Mouse (Mus musculus) heart, postnatal 0 days (tissue): Measurements from ENCODE around the gene Pik3ap1. TPM values are rescaled to one million over a fixed set of nuclear protein-coding genes. Genes with fewer than 3 reads are reported as not detected.

Experiments
- ATAC-seq: fragments of 200-750 bp; cut with Nextera tagmentation; 2 replicates; pipeline ENCODE4 v1.8.0; 2017; ENCODE audit warnings: low read depth, moderate number of reproducible peaks, moderate library complexity; ENCODE audit not compliant: insufficient read depth
- DNase-seq: peaks from one replicate; pipeline ENCODE4 v3.0.0-alpha.2; 2016; ENCODE audit warnings: low spot score
- H3K27ac ChIP-seq: fragments of 300-500 bp; sonication (generic); 2 replicates; pipeline ENCODE4 v1.5.1; 2014; ENCODE audit warnings: low read depth, mild to moderate bottlenecking
- H3K27me3 ChIP-seq: fragments of 300-500 bp; sonication (generic); 2 replicates; pipeline ENCODE4 v1.6.1; 2014; ENCODE audit warnings: low read length, mixed read lengths; ENCODE audit not compliant: control insufficient read depth, insufficient read depth
- H3K36me3 ChIP-seq: fragments of 300-500 bp; sonication (generic); replicated peaks from 2 replicates; pipeline ENCODE4 v1.6.1; 2014; ENCODE audit warnings: low read length, mixed read lengths; ENCODE audit not compliant: control insufficient read depth, insufficient read depth
- H3K4me1 ChIP-seq: fragments of 300-500 bp; sonication (generic); 2 replicates; pipeline ENCODE4 v1.6.1; 2014; ENCODE audit warnings: antibody characterized with exemption; ENCODE audit not compliant: control insufficient read depth, insufficient read depth
- H3K4me2 ChIP-seq: fragments of 300-500 bp; sonication (generic); 2 replicates; pipeline ENCODE4 v1.6.1; 2014; ENCODE audit warnings: low read depth, mild to moderate bottlenecking, low read length, moderate library complexity
- H3K4me3 ChIP-seq: fragments of 300-500 bp; sonication (generic); 2 replicates; pipeline ENCODE4 v1.5.1; 2014; ENCODE audit warnings: low read depth, low read length
- H3K9ac ChIP-seq: fragments of 300-500 bp; sonication (generic); replicated peaks from 2 replicates; pipeline ENCODE4 v1.6.1; 2014; ENCODE audit warnings: low read depth, low read length, mixed read lengths
- H3K9me3 ChIP-seq: fragments of 300-500 bp; sonication (generic); replicated peaks from 2 replicates; pipeline ENCODE4 v1.6.1; 2016; ENCODE audit warnings: low read length; ENCODE audit not compliant: control insufficient read depth
- CTCF ChIP-seq: IDR thresholded peaks from 2 replicates; pipeline ENCODE4 v1.5.1; 2016; ENCODE audit warnings: antibody characterized with exemption, control low read depth, low read depth
- EP300 ChIP-seq: IDR thresholded peaks from 2 replicates; pipeline ENCODE4 v1.6.1; 2016; ENCODE audit warnings: antibody characterized with exemption, low read depth
- WGBS: fragments of 180-500 bp; shearing (Covaris S2); extraction: QIAGEN DNeasy Blood & Tissue Kit; methylation state at CpG from one replicate; pipeline ENCODE4 v1.1.7; 2014; 5-methylcytosine and 5-hydroxymethylcytosine counted together
- polyA plus RNA-seq: library from polyadenylated mRNA; unstranded; fragments of >200 nt; fragmentation: Nextera tagmentation; extraction: Ambion mirVana; gene quantifications from 2 replicates; pipeline ENCODE4 v1.2.1, GENCODE M21; 2015
- total RNA-seq: library from RNA; depleted of rRNA; stranded (reverse); fragments of >200 nt; gene quantifications from 2 replicates; pipeline ENCODE4 v1.2.3, GENCODE M21; 2014; ENCODE audit warnings: low replicate concordance

Pik3ap1 gene
- total and polyA plus RNA-seq, 2 experiments from 2014 or later = 0.93 to 1.5 TPM

GRCm38 (mm10) chr19:41279724-41280244 lies 105.1 kb downstream of the Pik3ap1 start:
- no peaks in the 10 kb centered on the region for H3K27me3 ChIP-seq
- H3K36me3 ChIP-seq = no peaks in the 10 kb centered on the region
- ATAC-seq (no peak), DNase-seq (no peak)
- no peak overlapping the region for H3K27ac ChIP-seq
- no peak overlapping the region for H3K4me3 ChIP-seq
- no peak overlapping the region for H3K4me2 ChIP-seq
- no peak for TF ChIP-seq CTCF
- H3K4me1 ChIP-seq = peaks cover 4% of the 10 kb centered on the region; the same call in 1 of the 2 replicates
- H3K9ac ChIP-seq = no peak overlapping the region
- no peaks in the 10 kb centered on the region for H3K9me3 ChIP-seq
- WGBS = 64% methylated on average over 8 of the region's 8 CpGs

GRCm38 (mm10) chr19:41278606-41279005 lies 106.3 kb downstream of the Pik3ap1 start:
- no peak overlapping the region for H3K27ac ChIP-seq
- no peak overlapping the region for H3K9ac ChIP-seq
- no peaks in the 10 kb centered on the region for H3K9me3 ChIP-seq
- no peaks in the 10 kb centered on the region for H3K27me3 ChIP-seq
- TF ChIP-seq EP300 = no peak
- no peak for TF ChIP-seq CTCF
- DNase-seq (no peak), ATAC-seq (no peak)
- no peak overlapping the region for H3K4me2 ChIP-seq
- H3K4me3 ChIP-seq = no peak overlapping the region
- 73% methylated on average over 7 of the region's 7 CpGs for WGBS
- no peaks in the 10 kb centered on the region for H3K36me3 ChIP-seq
- peaks cover 4% of the 10 kb centered on the region; the same call in 1 of the 2 replicates for H3K4me1 ChIP-seq

- TF ChIP-seq EP300 (no peak), CTCF (no peak)
- WGBS = 56% methylated on average over 3 of the region's 3 CpGs
- no peak overlapping the region for H3K9ac ChIP-seq
- H3K27ac ChIP-seq = no peak overlapping the region
- no peaks in the 10 kb centered on the region for H3K27me3 ChIP-seq
- H3K9me3 ChIP-seq = no peaks in the 10 kb centered on the region
- H3K4me1 ChIP-seq = no peaks in the 10 kb centered on the region
- no peak for DNase-seq
- ATAC-seq = no peak
- no peak overlapping the region for H3K4me3 ChIP-seq
- H3K4me2 ChIP-seq = no peak overlapping the region
- H3K36me3 ChIP-seq = no peaks in the 10 kb centered on the region
These were observed 109.3 kb downstream of the Pik3ap1 start for GRCm38 (mm10) chr19:41275588-41275987.

GRCm38 (mm10) chr19:41270906-41271305 lies 114.0 kb downstream of the Pik3ap1 start:
- no peak for TF ChIP-seq CTCF
- no peaks in the 10 kb centered on the region for H3K36me3 ChIP-seq
- H3K27ac ChIP-seq = no peak overlapping the region
- DNase-seq (no peak), ATAC-seq (no peak)
- no peaks in the 10 kb centered on the region for H3K27me3 ChIP-seq
- no peaks in the 10 kb centered on the region for H3K4me1 ChIP-seq
- no peak overlapping the region for H3K4me2 ChIP-seq
- no peak overlapping the region for H3K9ac ChIP-seq
- no peak overlapping the region for H3K4me3 ChIP-seq
- 75% methylated on average over 7 of the region's 7 CpGs for WGBS
- H3K9me3 ChIP-seq = no peaks in the 10 kb centered on the region

- Histone ChIP-seq H3K9me3 (no peaks in the 10 kb centered on the region), H3K4me1 (no peaks in the 10 kb centered on the region), H3K4me2 (no peak overlapping the region), H3K4me3 (no peak overlapping the region), H3K9ac (no peak overlapping the region), H3K36me3 (no peaks in the 10 kb centered on the region), H3K27ac (no peak overlapping the region), H3K27me3 (no peaks in the 10 kb centered on the region)
- DNase-seq = peak; percentile 52
- WGBS = 33% methylated on average over 9 of the region's 9 CpGs
- ATAC-seq = peak; percentile 62
- TF ChIP-seq CTCF = no peak
- TF ChIP-seq EP300 = no peak
These were observed 114.7 kb downstream of the Pik3ap1 start for GRCm38 (mm10) chr19:41270151-41270727.
